Mouse (Mus musculus) stomach, adult 2 months (tissue): ENCODE data around the gene Gsdmc3. TPM values are rescaled to one million over a fixed set of nuclear protein-coding genes. Genes with fewer than 3 reads are reported as not detected.

ENCODE experiments used
- polyA plus RNA-seq: library from polyadenylated mRNA; depleted of rRNA; stranded (reverse); fragments of >200 nt; gene quantifications from 2 replicates; pipeline ENCODE4 v1.2.3, GENCODE M21; 2012; rRNA removed

Gsdmc3 gene
- 0.44 and 0.84 TPM in 2 replicates for polyA plus RNA-seq

GRCm38 (mm10) chr15:63878458-63878857 lies at the start of gene Gsdmc3:
TSS of gene Gsdmc3 (minus strand) at chr15:63878558.

GRCm38 (mm10) chr15:63912197-63912596 lies 33.8 kb upstream of the Gsdmc3 start, which contains the start of gene Gsdmc4:
TSS of gene Gsdmc4 (minus strand) at chr15:63912297.

Other genes starting within 250 kb of the Gsdmc3 start
- gene Gsdmc2, start 33.4 kb downstream of the Gsdmc3 start, polyA plus RNA-seq: 2.0 and 2.8 TPM in 2 replicates
- gene Gsdmc4, start 33.7 kb upstream of the Gsdmc3 start, polyA plus RNA-seq: 0.36 and 0.62 TPM in 2 replicates
- gene Fam49b, start 181.9 kb upstream of the Gsdmc3 start, polyA plus RNA-seq: 4.2 and 6.3 TPM in 2 replicates